8 mouse cellular contexts compared by ENCODE assay signal in the genomic region with DNA sequence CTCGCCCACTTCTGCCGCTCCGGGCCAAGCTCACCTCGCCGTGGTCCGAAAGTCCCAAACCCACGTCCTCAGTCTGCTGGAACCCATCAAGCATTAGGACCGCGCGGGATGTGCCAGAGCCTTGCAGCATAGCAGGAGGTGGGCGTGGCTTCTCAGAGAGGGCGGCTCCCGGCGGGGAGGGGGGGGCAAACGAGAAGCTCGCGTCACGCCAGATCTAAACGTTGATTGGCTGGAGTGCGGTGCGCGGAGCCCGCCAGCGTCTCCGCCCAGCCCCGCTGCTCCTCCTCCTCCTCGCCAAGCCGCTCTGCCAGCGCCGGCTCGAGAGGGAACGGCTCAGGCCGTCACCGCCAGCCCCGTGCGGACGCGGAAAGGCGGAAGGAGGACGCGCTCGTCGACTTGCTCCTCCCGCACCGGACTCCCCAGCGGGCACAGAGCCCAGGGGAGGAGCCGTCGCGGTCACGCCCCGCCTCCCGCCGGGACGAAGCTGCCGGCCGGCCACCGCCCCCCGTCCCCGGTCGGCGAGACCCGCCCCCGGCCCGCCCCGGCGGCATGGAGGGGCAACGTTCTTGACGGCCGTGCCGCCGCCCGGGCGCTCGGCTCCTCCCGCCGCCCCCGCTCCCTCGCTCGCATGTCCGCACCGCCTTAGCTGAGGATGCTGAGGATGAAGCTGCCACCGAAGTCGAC. TPM values are rescaled to one million over a fixed set of nuclear protein-coding genes. Genes with fewer than 3 reads are reported as not detected.
DNase-seq lines count a peak whose midpoint lies in the region; ATAC-seq lines count a peak whose summit lies in the region.

A gene (plus strand): TSS at position 269 of the 684 bp plus-strand sequence.

- no peaks in the 10 kb centered on the region for H3K9me3 ChIP-seq in lung, embryonic 16.5 days (ENCODE audit: control insufficient read depth, low read length)

- H3K27me3 ChIP-seq in lung, embryonic 16.5 days (ENCODE audit: control insufficient read depth, insufficient read depth, low read depth, low read length): no peaks in the 10 kb centered on the region

- WGBS in lung, embryonic 16.5 days: under 1% methylated on average over 46 of the region's 83 CpGs

- ATAC-seq in hematopoietic stem cell, adult 5-6 weeks (replicated peaks in 1 of 2; ENCODE audit: insufficient read depth in 1 of 2, low FRiP score in 2 of 2, low TSS enrichment in 1 of 2, low read depth in 1 of 2, poor library complexity in 2 of 2, severe bottlenecking in 2 of 2): peak; percentile 86 to 90
- ATAC-seq in lung, embryonic 16.5 days (ENCODE audit: low read depth): peak; percentile 95

- peaks cover 23% of the 10 kb centered on the region for H3K4me1 ChIP-seq in lung, embryonic 16.5 days (replicated peaks; ENCODE audit: control insufficient read depth, insufficient read depth, low read length)

- peak within 1 kb of the TSS; percentile 98 for H3K4me2 ChIP-seq in lung, embryonic 16.5 days (ENCODE audit: low read depth, low read length)

- H3K9ac ChIP-seq in lung, embryonic 16.5 days (ENCODE audit: low read length): peak within 1 kb of the TSS; percentile 83

- no peaks in the 10 kb centered on the region for H3K36me3 ChIP-seq in lung, embryonic 16.5 days (ENCODE audit: control insufficient read depth, insufficient read depth, low read length)

- H3K4me3 ChIP-seq in lung, embryonic 16.5 days (ENCODE audit: low read length): peak within 1 kb of the TSS; percentile 64

- H3K27ac ChIP-seq in lung, embryonic 16.5 days (ENCODE audit: low read length): peak within 1 kb of the TSS; percentile 96

- DNase-seq in MEL-GATA-1-ER (ENCODE audit: extremely low read depth, low read depth): peak; percentile 93
- DNase-seq in cerebellum, adult 8-10 months: peak; percentile 99
- peak; percentile 97 for DNase-seq in forelimb bud, embryonic 11.5 days (ENCODE audit: low read depth, low spot score)
- DNase-seq in layer of hippocampus, adult 9-10 months (ENCODE audit: low spot score): peak; percentile 93
- DNase-seq in ovary, postnatal 10 days (ENCODE audit: low spot score): peak; percentile 95
- peak; percentile 98 to 99 for DNase-seq in thymus, postnatal 10 days (ENCODE audit: low spot score in 2 of 2)

RNA-seq across cellular contexts. Expression of the gene that starts here (rescaled TPM):
- 28.2 and 31.1 TPM in 2 replicates for total RNA-seq in hematopoietic stem cell, adult 5-6 weeks (2017)
- polyA plus RNA-seq in lung, embryonic 16.5 days (2015; fragmentation: Nextera tagmentation; extraction: Ambion mirVana): 1.9 and 2.3 TPM in 2 replicates

Comparison
In these comparisons a context has a peak if more than half of its experiments do, and no peak if none do; other contexts are left out.
1. Peak in every context shown above with its lines: DNase-seq, ATAC-seq, H3K4me3 ChIP-seq and H3K27ac ChIP-seq.